Mouse (Mus musculus) MEL (cell line): ENCODE results near the gene Rapgef2. TPM values are rescaled to one million over a fixed set of nuclear protein-coding genes. Genes with fewer than 3 reads are reported as not detected.

Source experiments
- DNase-seq: peaks from one replicate; pipeline ENCODE4 v3.0.0; 2011; ENCODE audit warnings: low read depth, low spot score
- H3K27ac ChIP-seq: 2 replicates; pipeline ENCODE4 v1.5.1; 2012; ENCODE audit warnings: low read depth, mild to moderate bottlenecking, control low read depth, low read length, moderate library complexity; ENCODE audit not compliant: control insufficient read depth
- H3K27me3 ChIP-seq, 2 experiments: fragments of 150-350 bp in 1 of 2; sonication (generic) in 1 of 2; 2 replicates each; pipeline ENCODE4 v1.6.1; 2012; ENCODE audit warnings: low read length in 2 of 2, mild to moderate bottlenecking in 2 of 2, improper control_type of control experiment in 1 of 2, moderate library complexity in 1 of 2; ENCODE audit not compliant: insufficient read depth in 2 of 2, control insufficient read depth in 1 of 2
- H3K36me3 ChIP-seq, 2 experiments: 2 replicates each; pipeline ENCODE4 v1.6.1; 2012 to 2014; ENCODE audit warnings: low read length in 2 of 2, improper control_type of control experiment in 1 of 2, inconsistent platforms in 1 of 2, mild to moderate bottlenecking in 1 of 2; ENCODE audit not compliant: insufficient read depth in 2 of 2, control insufficient read depth in 1 of 2
- H3K4me1 ChIP-seq, 2 experiments: fragments of 150-350 bp in 1 of 2; sonication (generic) in 1 of 2; 2 replicates each; pipeline ENCODE4 v1.6.1; 2012; ENCODE audit warnings: low read length in 2 of 2, improper control_type of control experiment in 1 of 2, mild to moderate bottlenecking in 1 of 2; ENCODE audit not compliant: insufficient read depth in 2 of 2, control insufficient read depth in 1 of 2
- H3K4me3 ChIP-seq, 2 experiments: fragments of 150-350 bp in 1 of 2; sonication (generic) in 1 of 2; 2 replicates each; pipeline ENCODE4 v1.5.1; 2012; ENCODE audit warnings: low read depth in 2 of 2, low read length in 2 of 2, mild to moderate bottlenecking in 2 of 2, moderate library complexity in 2 of 2, control low read depth in 1 of 2, improper control_type of control experiment in 1 of 2; ENCODE audit not compliant: control insufficient read depth in 1 of 2, insufficient read depth in 1 of 2
- H3K79me2 ChIP-seq: 2 replicates; pipeline ENCODE4 v1.6.1; 2012; ENCODE audit warnings: mild to moderate bottlenecking, low read length, moderate library complexity; ENCODE audit not compliant: control insufficient read depth, poor library complexity, insufficient read depth
- H3K9ac ChIP-seq: 2 replicates; pipeline ENCODE4 v1.6.1; 2012; ENCODE audit warnings: low read depth, mild to moderate bottlenecking, control low read depth, low read length, moderate library complexity; ENCODE audit not compliant: control insufficient read depth, poor library complexity, severe bottlenecking
- H3K9me3 ChIP-seq: fragments of 150-350 bp; sonication (generic); replicated peaks from 2 replicates; pipeline ENCODE4 v1.6.1; 2012; ENCODE audit warnings: mild to moderate bottlenecking, low read length, improper control_type of control experiment, moderate library complexity; ENCODE audit not compliant: insufficient read depth
- BHLHE40 ChIP-seq: IDR thresholded peaks from 2 replicates; pipeline ENCODE4 v1.6.1; 2012; ENCODE audit warnings: low read depth, mild to moderate bottlenecking, inconsistent platforms, low read length, improper control_type of control experiment, borderline replicate concordance
- CHD2 ChIP-seq: IDR thresholded peaks from 2 replicates; pipeline ENCODE4 v1.6.1; 2011; ENCODE audit warnings: low read length, improper control_type of control experiment
- ELF1 ChIP-seq: IDR thresholded peaks from 2 replicates; pipeline ENCODE4 v1.6.1; 2014; ENCODE audit warnings: low read depth, mild to moderate bottlenecking, inconsistent platforms, low read length, improper control_type of control experiment, moderate library complexity
- EP300 ChIP-seq, 2 experiments: IDR thresholded peaks; 2 replicates each; pipeline ENCODE4 v1.6.1; 2011; ENCODE audit warnings: improper control_type of control experiment in 2 of 2, low read length in 2 of 2, low read depth in 1 of 2, mild to moderate bottlenecking in 1 of 2
- ETS1 ChIP-seq: IDR thresholded peaks from 2 replicates; pipeline ENCODE4 v1.6.1; 2012; ENCODE audit warnings: low read depth, mild to moderate bottlenecking, inconsistent platforms, low read length, improper control_type of control experiment, moderate library complexity
- GABPA ChIP-seq: IDR thresholded peaks from 2 replicates; pipeline ENCODE4 v1.6.1; 2012; ENCODE audit warnings: low read depth, mild to moderate bottlenecking, inconsistent platforms, low read length, improper control_type of control experiment, moderate library complexity
- GATA1 ChIP-seq: IDR thresholded peaks from 2 replicates; pipeline ENCODE4 v1.6.1; 2011; ENCODE audit warnings: low read depth, low read length, improper control_type of control experiment
- HCFC1 ChIP-seq: IDR thresholded peaks from 2 replicates; pipeline ENCODE4 v1.6.1; 2012; ENCODE audit warnings: low read depth, mild to moderate bottlenecking, inconsistent platforms, low read length, improper control_type of control experiment, moderate library complexity
- JUND ChIP-seq: IDR thresholded peaks from 2 replicates; pipeline ENCODE4 v1.6.1; 2011; ENCODE audit warnings: low read depth, mild to moderate bottlenecking, improper control_type of control experiment, low read length
- KAT2A ChIP-seq: conservative IDR thresholded peaks from 2 replicates; pipeline ENCODE4 v1.6.1; 2012; ENCODE audit warnings: low read depth, low read length, improper control_type of control experiment, inconsistent platforms
- MAFK ChIP-seq: IDR thresholded peaks from 2 replicates; pipeline ENCODE4 v1.6.1; 2011; ENCODE audit warnings: low read depth, mild to moderate bottlenecking, low read length, improper control_type of control experiment, borderline replicate concordance
- MAX ChIP-seq: IDR thresholded peaks from 2 replicates; pipeline ENCODE4 v1.6.1; 2011; ENCODE audit warnings: low read length, improper control_type of control experiment
- MAZ ChIP-seq: IDR thresholded peaks from 2 replicates; pipeline ENCODE4 v1.6.1; 2012; ENCODE audit warnings: low read depth, mild to moderate bottlenecking, inconsistent platforms, low read length, improper control_type of control experiment
- MEF2A ChIP-seq: IDR thresholded peaks from 2 replicates; pipeline ENCODE4 v1.6.1; 2014; ENCODE audit warnings: low read depth, mild to moderate bottlenecking, inconsistent platforms, low read length, improper control_type of control experiment; ENCODE audit not compliant: poor library complexity, insufficient replicate concordance, severe bottlenecking; ENCODE audit errors: extremely low read depth
- MXI1 ChIP-seq: IDR thresholded peaks from 2 replicates; pipeline ENCODE4 v1.6.1; 2011; ENCODE audit warnings: mild to moderate bottlenecking, low read depth, low read length, improper control_type of control experiment
- MYB ChIP-seq: IDR thresholded peaks from 2 replicates; pipeline ENCODE4 v1.6.1; 2011; ENCODE audit warnings: mild to moderate bottlenecking, low read depth, low read length, improper control_type of control experiment
- MYC ChIP-seq: IDR thresholded peaks from 2 replicates; pipeline ENCODE4 v1.6.1; 2011; ENCODE audit warnings: low read depth, mild to moderate bottlenecking, low read length, improper control_type of control experiment, moderate library complexity
- NELFE ChIP-seq: IDR thresholded peaks from 2 replicates; pipeline ENCODE4 v1.6.1; 2011; ENCODE audit warnings: low read depth, low read length, improper control_type of control experiment
- NRF1 ChIP-seq: IDR thresholded peaks from 2 replicates; pipeline ENCODE4 v1.6.1; 2014; ENCODE audit warnings: low read depth, mild to moderate bottlenecking, inconsistent platforms, low read length, improper control_type of control experiment, moderate library complexity; ENCODE audit not compliant: poor library complexity, insufficient read depth, severe bottlenecking
- POLR2A ChIP-seq, 2 experiments: IDR thresholded peaks; 2 replicates each; pipeline ENCODE4 v1.6.1; 2011 to 2012; ENCODE audit warnings: low read length in 2 of 2, mild to moderate bottlenecking in 2 of 2, control low read depth in 1 of 2, improper control_type of control experiment in 1 of 2, low read depth in 1 of 2, moderate library complexity in 1 of 2; ENCODE audit not compliant: control insufficient read depth in 1 of 2, insufficient read depth in 1 of 2, poor library complexity in 1 of 2
- POLR2AphosphoS2 ChIP-seq: IDR thresholded peaks from 2 replicates; pipeline ENCODE4 v1.6.1; 2011; ENCODE audit warnings: low read length, improper control_type of control experiment
- POLR2AphosphoS5 ChIP-seq: IDR thresholded peaks from 2 replicates; pipeline ENCODE4 v1.6.1; 2012; ENCODE audit warnings: low read depth, borderline replicate concordance, mild to moderate bottlenecking, inconsistent platforms, low read length, moderate library complexity, mixed read lengths
- RAD21 ChIP-seq: IDR thresholded peaks from 2 replicates; pipeline ENCODE4 v1.6.1; 2011; ENCODE audit warnings: mild to moderate bottlenecking, low read depth, low read length, improper control_type of control experiment
- RCOR1 ChIP-seq: IDR thresholded peaks from 2 replicates; pipeline ENCODE4 v1.6.1; 2012; ENCODE audit warnings: low read depth, mild to moderate bottlenecking, inconsistent platforms, low read length, improper control_type of control experiment
- SIN3A ChIP-seq: IDR thresholded peaks from 2 replicates; pipeline ENCODE4 v1.6.1; 2012; ENCODE audit warnings: low read length, improper control_type of control experiment, inconsistent platforms
- SMC3 ChIP-seq: IDR thresholded peaks from 2 replicates; pipeline ENCODE4 v1.6.1; 2011; ENCODE audit warnings: low read depth, low read length, improper control_type of control experiment
- TAL1 ChIP-seq: IDR thresholded peaks from 2 replicates; pipeline ENCODE4 v1.6.1; 2012; ENCODE audit warnings: mild to moderate bottlenecking, inconsistent platforms, low read length, moderate library complexity, mixed read lengths
- TBP ChIP-seq: IDR thresholded peaks from 2 replicates; pipeline ENCODE4 v1.8.0; 2011; ENCODE audit warnings: low read depth, low read length, improper control_type of control experiment
- TCF12 ChIP-seq: IDR thresholded peaks from 2 replicates; pipeline ENCODE4 v1.6.1; 2014; ENCODE audit warnings: low read depth, mild to moderate bottlenecking, inconsistent platforms, low read length, improper control_type of control experiment, moderate library complexity
- UBTF ChIP-seq: IDR thresholded peaks from 2 replicates; pipeline ENCODE4 v1.6.1; 2012; ENCODE audit warnings: low read depth, mild to moderate bottlenecking, inconsistent platforms, low read length, improper control_type of control experiment, moderate library complexity, borderline replicate concordance; ENCODE audit not compliant: insufficient read depth
- USF1 ChIP-seq: IDR thresholded peaks from 2 replicates; pipeline ENCODE4 v1.6.1; 2014; ENCODE audit warnings: low read depth, mild to moderate bottlenecking, inconsistent platforms, low read length, improper control_type of control experiment, moderate library complexity
- USF2 ChIP-seq, 2 experiments: IDR thresholded peaks; 2 replicates each; pipeline ENCODE4 v1.6.1; 2011 to 2012; ENCODE audit warnings: improper control_type of control experiment in 2 of 2, low read length in 2 of 2, borderline replicate concordance in 1 of 2, inconsistent platforms in 1 of 2, low read depth in 1 of 2, mild to moderate bottlenecking in 1 of 2; ENCODE audit not compliant: insufficient read depth in 1 of 2
- ZC3H11A ChIP-seq: IDR thresholded peaks from 2 replicates; pipeline ENCODE4 v1.6.1; 2012; ENCODE audit warnings: low read depth, mild to moderate bottlenecking, inconsistent platforms, low read length, improper control_type of control experiment
- ZKSCAN1 ChIP-seq: IDR thresholded peaks from 2 replicates; pipeline ENCODE4 v1.6.1; 2012; ENCODE audit warnings: low read depth, mild to moderate bottlenecking, inconsistent platforms, low read length, improper control_type of control experiment, moderate library complexity
- ZMIZ1 ChIP-seq: IDR thresholded peaks from 2 replicates; pipeline ENCODE4 v1.6.1; 2012; ENCODE audit warnings: low read depth, mild to moderate bottlenecking, inconsistent platforms, low read length, improper control_type of control experiment, moderate library complexity
- ZNF384 ChIP-seq: IDR thresholded peaks from 2 replicates; pipeline ENCODE4 v1.6.1; 2012; ENCODE audit warnings: low read depth, mild to moderate bottlenecking, inconsistent platforms, low read length, improper control_type of control experiment
- polyA plus RNA-seq, 2 experiments: library from polyadenylated mRNA; stranded (reverse) in 1 of 2; unstranded in 1 of 2; fragments of >175 nt in 1 of 2; fragments of >200 nt in 1 of 2; gene quantifications; 2 replicates each; pipeline versions ENCODE4 v1.2.1 to v1.2.4; 2012; ENCODE audit warnings: low replicate concordance in 2 of 2, low read depth in 1 of 2; ENCODE audit not compliant: insufficient read length in 2 of 2, insufficient read depth in 1 of 2, missing spikeins in 1 of 2
- total RNA-seq: library from RNA; depleted of rRNA; stranded (reverse); fragments of 300-350 nt; gene quantifications from 2 replicates; pipeline ENCODE4 v1.2.3, GENCODE M21; 2012

Gene Rapgef2
- total and polyA plus RNA-seq, 3 experiments: 4.2 to 4.6 TPM; not detected in 1

- peak overlapping the region; percentile 97 for H3K27ac ChIP-seq
- peaks cover 36 to 42% of the 10 kb centered on the region in 2 experiments for H3K4me1 ChIP-seq
- peak; percentile 96 for DNase-seq
- H3K27me3 ChIP-seq: no peaks in the 10 kb centered on the region
- peak overlapping the region; percentile 52 for H3K9ac ChIP-seq
- H3K36me3 ChIP-seq: peaks cover 0 to 42% of the 10 kb centered on the region in 2 experiments; a peak in 2 of 4 replicates
- peak overlapping the region; percentile 41 to 56 for H3K4me3 ChIP-seq
- H3K79me2 ChIP-seq: no peaks in the 10 kb centered on the region
- no peaks in the 10 kb centered on the region for H3K9me3 ChIP-seq
- no peak for TF ChIP-seq ZKSCAN1
- TF ChIP-seq MAFK: peak; percentile 86
- TF ChIP-seq RCOR1: peak; percentile 100
- TF ChIP-seq RAD21: no peak
- peak; percentile 95 for TF ChIP-seq MYC
- TF ChIP-seq ZC3H11A: 0 out of 2 replicates have a peak, but pooled peaks have one; percentile 19
- 0 out of 2 replicates have a peak, but pooled peaks have one; percentile 55 for TF ChIP-seq MEF2A
- peak; percentile 99 to 100 for TF ChIP-seq EP300 (IDR thresholded peaks at IDR 0.05; ENCODE audit: low read depth in 1 of 2, low read length in 2 of 2)
- TF ChIP-seq ZMIZ1: peak; percentile 82; the same call in 1 of the 2 replicates
- peak; percentile 63; the same call in 1 of the 2 replicates for TF ChIP-seq JUND
- TF ChIP-seq POLR2AphosphoS5: no peak
- peak; percentile 75 for TF ChIP-seq MAX
- TF ChIP-seq ETS1: peak; percentile 98
- TF ChIP-seq GABPA: no peak
- TF ChIP-seq NELFE: peak; percentile 51
- no peak for TF ChIP-seq USF1
- TF ChIP-seq KAT2A: peak; percentile 49
- peak; percentile 100 for TF ChIP-seq GATA1
- TF ChIP-seq NRF1: no peak
- no peak for TF ChIP-seq USF2 (IDR thresholded peaks at IDR 0.05; ENCODE audit: borderline replicate concordance in 1 of 2, insufficient read depth in 1 of 2, low read depth in 1 of 2, low read length in 2 of 2)
- peak; percentile 78 for TF ChIP-seq TBP
- TF ChIP-seq POLR2A (IDR thresholded peaks at IDR 0.05; ENCODE audit: control insufficient read depth in 1 of 2, insufficient read depth in 1 of 2, low read depth in 1 of 2, low read length in 2 of 2, poor library complexity in 1 of 2): no peak
- peak; percentile 99 for TF ChIP-seq TCF12
- TF ChIP-seq BHLHE40: peak; percentile 86
- TF ChIP-seq ZNF384: no peak
- peak; percentile 63 for TF ChIP-seq POLR2AphosphoS2
- TF ChIP-seq SMC3: no peak
- peak; percentile 45 for TF ChIP-seq HCFC1
- TF ChIP-seq UBTF: no peak
- TF ChIP-seq MXI1: peak; percentile 83
- peak; percentile 94 for TF ChIP-seq SIN3A
- peak; percentile 41; the same call in 1 of the 2 replicates for TF ChIP-seq ELF1
- TF ChIP-seq MAZ: peak; percentile 92
- TF ChIP-seq CHD2: peak; percentile 56; the same call in 1 of the 2 replicates
- TF ChIP-seq MYB: peak; percentile 98
- peak; percentile 96 for TF ChIP-seq TAL1
Observed at GRCm38 (mm10) chr3:79028153-79028878, 258.0 kb downstream of the Rapgef2 start.
